Mouse (Mus musculus) lung, adult 2 months (tissue): ENCODE measurements around the gene 6030468B19Rik. TPM values are rescaled to one million over a fixed set of nuclear protein-coding genes. Genes with fewer than 3 reads are reported as not detected.
A peak's percentile ranks its signal among the peaks of the same experiment; 100 is the strongest.
"Not testable (repeated sequence)": the region's sequence is repeated elsewhere in the genome, so short reads cannot be mapped to it uniquely, and the experiment has no call there.

Source experiments
- DNase-seq: peaks from one replicate; pipeline ENCODE4 v3.0.0; 2022
- H3K4me1 ChIP-seq: fragments of 200-500 bp; 2 replicates; pipeline ENCODE4 v1.6.1; 2011; ENCODE audit warnings: low read length; ENCODE audit not compliant: control insufficient read depth, insufficient read depth
- H3K4me3 ChIP-seq: fragments of 200-500 bp; replicated peaks from 2 replicates; pipeline ENCODE3; 2011; ENCODE audit warnings: low read depth, mild to moderate bottlenecking, control low read depth, low read length; ENCODE audit errors: extremely low read depth
- CTCF ChIP-seq: fragments of 200-500 bp; IDR thresholded peaks from 2 replicates; pipeline ENCODE4 v1.5.1; 2011; ENCODE audit warnings: mild to moderate bottlenecking, low read length, control low read depth; ENCODE audit not compliant: insufficient read depth
- POLR2A ChIP-seq: fragments of 200-500 bp; IDR thresholded peaks from 2 replicates; pipeline ENCODE4 v1.6.1; 2011; ENCODE audit warnings: low read depth, mild to moderate bottlenecking, control low read depth, low read length, borderline replicate concordance; ENCODE audit errors: extremely low read depth
- WGBS: fragments of 180-500 bp; shearing (Covaris S2); methylation state at CpG from one replicate; pipeline ENCODE4 v1.1.7; 2018; 5-methylcytosine and 5-hydroxymethylcytosine counted together
- polyA plus RNA-seq: library from polyadenylated mRNA; depleted of rRNA; stranded (reverse); fragments of >200 nt; gene quantifications from 2 replicates; pipeline ENCODE4 v1.2.3, GENCODE M21; 2012

The 6030468B19Rik gene
- polyA plus RNA-seq, 1 experiment = 0.33 TPM

- 16% methylated on average over 28 of the region's 28 CpGs for WGBS
- peak; percentile 81 for DNase-seq
- peak overlapping the region; percentile 56 for H3K4me3 ChIP-seq
These were observed 34.9 kb downstream of the 6030468B19Rik start for GRCm38 (mm10) chr11:117832086-117832969.

GRCm38 (mm10) chr11:117833509-117833908 is 36.0 kb downstream of the 6030468B19Rik start:
- not testable (repeated sequence) for H3K4me3 ChIP-seq, DNase-seq
- WGBS = 81% methylated on average over 6 of the region's 6 CpGs
- H3K4me1 ChIP-seq = peaks cover 10% of the 10 kb centered on the region

More at GRCm38 (mm10) chr11:117832086-117832969, 34.9 kb downstream of the 6030468B19Rik start:
- H3K4me1 ChIP-seq = peaks cover 13% of the 10 kb centered on the region
- no peak for TF ChIP-seq POLR2A
- TF ChIP-seq CTCF = peak; percentile 72

GRCm38 (mm10) chr11:117834086-117834485 is 36.6 kb downstream of the 6030468B19Rik start:
- WGBS = 90% methylated on average over 8 of the region's 8 CpGs
- peaks cover 5% of the 10 kb centered on the region; the same call in 1 of the 2 replicates for H3K4me1 ChIP-seq
- H3K4me3 ChIP-seq = no peak overlapping the region
- DNase-seq = no peak
- TF ChIP-seq POLR2A (no peak), CTCF (no peak)

- peak overlapping the region; percentile 14 for H3K4me3 ChIP-seq
- TF ChIP-seq POLR2A (no peak), CTCF (no peak)
These were observed 38.8 kb downstream of the 6030468B19Rik start for GRCm38 (mm10) chr11:117836306-117836705.

DNA sequence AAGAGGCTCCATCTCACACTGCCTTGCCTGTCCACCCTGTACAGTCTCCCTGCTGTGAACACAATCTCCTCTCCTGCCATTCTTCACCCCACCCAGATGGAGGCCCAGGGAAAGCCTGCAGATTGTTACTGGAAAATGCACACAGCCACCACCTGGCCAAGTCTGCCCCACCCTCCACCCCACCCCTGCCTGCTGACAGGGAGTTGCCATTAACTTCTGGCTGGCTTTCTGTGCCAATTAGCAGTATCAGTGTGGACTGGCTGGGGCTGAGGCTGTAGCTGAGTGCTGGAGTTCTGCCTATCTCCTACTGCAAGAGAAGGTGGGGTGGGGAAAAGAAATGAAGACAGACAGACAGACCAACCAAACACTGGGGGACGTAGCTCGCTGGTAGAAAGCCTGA is 41.1 kb downstream of the 6030468B19Rik start:
- TF ChIP-seq CTCF = no peak
- no peak for TF ChIP-seq POLR2A
- DNase-seq = no peak
- Histone ChIP-seq H3K4me1 (no peaks in the 10 kb centered on the region), H3K4me3 (no peak overlapping the region)
- WGBS = 58% methylated on average over 2 of the region's 2 CpGs

More at GRCm38 (mm10) chr11:117836306-117836705, 38.8 kb downstream of the 6030468B19Rik start:
- 25% methylated on average over 13 of the region's 13 CpGs for WGBS
- peak; percentile 56 for DNase-seq
- H3K4me1 ChIP-seq = no peaks in the 10 kb centered on the region

DNA sequence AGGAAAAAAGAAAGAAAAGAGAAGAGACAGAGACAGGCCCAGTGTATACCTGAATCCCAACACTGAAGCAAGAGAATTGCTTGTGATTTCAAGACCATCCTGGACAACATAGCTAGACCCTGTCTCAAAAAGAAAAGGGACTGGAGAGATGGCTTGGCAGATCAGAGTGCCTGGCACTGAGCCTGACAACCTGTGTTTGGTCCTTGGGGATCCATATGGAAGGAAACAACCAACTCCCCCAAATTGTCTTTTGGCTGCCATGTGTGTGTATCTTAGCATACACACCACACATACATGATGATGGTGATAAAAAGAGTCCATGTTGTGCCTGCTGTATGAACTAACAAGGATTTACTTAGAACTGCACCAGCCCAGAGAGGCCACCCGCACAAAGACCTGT is 41.6 kb downstream of the 6030468B19Rik start:
- no peak for TF ChIP-seq POLR2A
- TF ChIP-seq CTCF = no peak
- no peak for DNase-seq
- H3K4me1 ChIP-seq = no peaks in the 10 kb centered on the region
- WGBS = 83% methylated on average over 1 of the region's 1 CpGs
- H3K4me3 ChIP-seq = no peak overlapping the region

GRCm38 (mm10) chr11:117840910-117841309 is 43.5 kb downstream of the 6030468B19Rik start:
- Histone ChIP-seq H3K4me3 (no peak overlapping the region), H3K4me1 (no peaks in the 10 kb centered on the region)
- no peak for DNase-seq
- 48% methylated on average over 1 of the region's 1 CpGs for WGBS
- TF ChIP-seq POLR2A = no peak
- TF ChIP-seq CTCF = no peak

GRCm38 (mm10) chr11:117843434-117843833 is 46.0 kb downstream of the 6030468B19Rik start:
- 80% methylated on average over 2 of the region's 2 CpGs for WGBS
- Histone ChIP-seq H3K4me3 (no peak overlapping the region), H3K4me1 (peaks cover 5% of the 10 kb centered on the region)
- TF ChIP-seq POLR2A (no peak), CTCF (no peak)
- no peak for DNase-seq

DNA sequence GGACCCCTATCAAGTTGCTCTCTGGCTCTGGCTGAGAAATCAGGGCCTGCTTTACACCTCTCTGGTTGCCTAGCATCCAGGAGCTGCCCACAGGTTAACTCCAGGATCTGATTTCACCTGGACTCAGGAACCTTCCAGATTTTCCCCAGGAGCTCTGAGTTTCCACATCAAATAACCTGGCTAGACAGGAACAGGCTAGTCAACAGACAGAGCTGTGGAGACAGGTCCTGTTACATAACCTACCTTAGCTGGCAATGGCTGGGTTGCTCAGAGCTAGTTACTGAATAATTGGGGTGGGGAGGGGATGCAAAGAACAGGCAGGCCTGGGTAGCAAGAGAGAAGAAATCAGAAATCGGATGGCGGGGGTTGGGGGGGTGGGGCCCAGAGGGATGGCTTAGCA is 47.5 kb downstream of the 6030468B19Rik start:
- 75% methylated on average over 2 of the region's 2 CpGs for WGBS
- TF ChIP-seq CTCF (no peak), POLR2A (no peak)
- DNase-seq = no peak
- peaks cover 6% of the 10 kb centered on the region for H3K4me1 ChIP-seq
- no peak overlapping the region for H3K4me3 ChIP-seq

DNA sequence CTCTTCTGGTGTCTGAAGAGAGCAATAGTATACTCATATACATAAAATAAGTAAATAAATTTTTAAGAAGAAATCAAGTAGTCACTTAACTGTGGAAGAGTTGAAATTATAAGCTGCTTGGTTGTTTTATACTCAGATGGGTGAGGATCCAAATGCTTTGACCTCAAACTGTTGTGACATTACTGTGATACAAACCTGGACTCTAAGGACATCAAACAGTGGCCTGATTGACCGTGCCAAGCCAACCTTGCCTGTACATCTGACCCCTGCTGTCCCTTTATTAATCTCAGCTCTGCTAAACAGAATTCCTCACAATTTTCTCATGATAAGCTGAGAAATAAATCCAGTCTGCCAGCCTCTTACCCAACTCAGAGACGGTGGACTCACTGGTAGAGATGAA is 48.2 kb downstream of the 6030468B19Rik start:
- Histone ChIP-seq H3K4me1 (peaks cover 6% of the 10 kb centered on the region), H3K4me3 (no peak overlapping the region)
- DNase-seq = no peak
- TF ChIP-seq POLR2A (no peak), CTCF (no peak)
- whole genome bisulfite sequencing = 77% methylated on average over 2 of the region's 2 CpGs
